Mouse (Mus musculus) left cerebral cortex, adult 2 months (tissue): ENCODE measurements at regions not wholly inside any gene's neighbourhood (a gene's known extent, or its start where the extent isn't known, plus 50 kb on each side); places are given as distances from the start of the nearest gene placed in this dataset.

ENCODE experiments used
- DNase-seq, 2 experiments: peaks; one replicate each; pipeline ENCODE4 v3.0.0; 2021 to 2022; ENCODE audit warnings: low spot score in 2 of 2, mixed read lengths in 1 of 2; ENCODE audit errors: extremely low spot score in 1 of 2
- H3K27ac ChIP-seq: fragments of 200-600 bp; 2 replicates; pipeline ENCODE4 v1.8.1; 2022
- H3K4me3 ChIP-seq: fragments of 200-600 bp; 2 replicates; pipeline ENCODE4 v1.8.1; 2022
- CTCF ChIP-seq: fragments of 200-600 bp; IDR thresholded peaks from 2 replicates; pipeline ENCODE4 v1.8.1; 2022; ENCODE audit warnings: antibody characterized with exemption, mild to moderate bottlenecking, moderate library complexity
- intact Hi-C: fragments of 180-260 bp; cut with DNase I; formaldehyde crosslinking; loops from one replicate; pipeline ENCODE4 v1.15.1; 2025

DNA sequence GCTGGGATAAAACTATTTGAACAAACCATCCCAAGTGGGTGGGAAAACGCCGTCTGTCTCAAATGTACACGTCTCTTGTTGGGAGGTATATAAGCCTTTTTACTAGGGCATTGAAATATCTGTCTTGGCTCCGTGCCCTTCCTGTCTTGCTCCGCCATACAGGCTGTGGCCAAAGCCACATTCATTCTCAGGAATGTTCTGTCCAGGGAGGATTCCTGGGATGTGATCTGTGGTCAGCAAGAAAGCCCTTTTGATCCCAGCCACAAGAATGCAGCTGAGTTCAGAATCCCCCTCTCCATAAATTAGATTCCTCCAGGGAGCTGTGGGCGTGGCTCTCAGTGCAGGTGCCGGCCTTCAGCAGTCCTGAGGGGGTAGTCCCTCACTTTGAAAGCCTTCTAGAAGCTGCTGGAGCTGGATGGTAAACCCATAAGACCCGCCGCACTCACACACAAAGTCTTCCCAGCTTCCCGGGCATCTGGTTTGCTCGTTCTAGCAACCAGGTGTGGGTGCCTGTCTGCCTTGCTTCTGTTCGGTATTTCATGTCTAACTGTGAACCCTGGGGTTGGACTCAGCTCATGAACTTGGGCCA lies 125.6 kb upstream of the Cdkn3 start:
- intact Hi-C loops: no loop called here
- Histone ChIP-seq H3K27ac (no peak overlapping the region), H3K4me3 (no peak overlapping the region)
- no peak for DNase-seq
- no peak for TF ChIP-seq CTCF

- Histone ChIP-seq H3K27ac (no peak overlapping the region), H3K4me3 (no peak overlapping the region)
- DNase-seq: no peak
- intact Hi-C loops: no loop called here
- TF ChIP-seq CTCF: no peak
Observed at GRCm38 (mm10) chr14:46634251-46634650, 126.1 kb upstream of the Cdkn3 start.

DNA sequence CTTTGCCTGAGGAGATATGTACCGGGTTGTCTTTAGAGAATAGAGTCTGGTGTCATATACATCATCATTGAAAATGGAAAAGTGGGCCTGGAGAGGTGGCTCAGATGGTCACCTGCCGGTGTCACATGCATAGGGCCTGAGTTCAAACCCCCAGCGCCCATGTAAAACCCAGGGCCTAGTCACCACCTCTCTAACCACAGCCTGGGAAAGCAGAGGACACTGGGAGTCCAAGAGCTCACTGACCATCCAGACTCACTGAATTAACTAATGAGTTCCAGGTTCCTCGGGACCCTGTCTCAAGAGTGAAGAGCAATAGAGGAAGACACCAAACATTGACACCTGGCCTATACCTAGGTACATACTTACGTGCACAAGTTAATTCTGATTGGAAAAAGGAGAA lies 132.7 kb upstream of the Cdkn3 start:
- Histone ChIP-seq H3K27ac (no peak overlapping the region), H3K4me3 (no peak overlapping the region)
- no peak for TF ChIP-seq CTCF
- intact Hi-C loops: no loop called here
- DNase-seq: no peak

GRCm38 (mm10) chr14:46625760-46626159 lies 134.6 kb upstream of the Cdkn3 start:
- intact Hi-C loops: no loop called here
- no peak for DNase-seq
- TF ChIP-seq CTCF: no peak
- no peak overlapping the region for H3K4me3 ChIP-seq
- no peak overlapping the region for H3K27ac ChIP-seq

DNA sequence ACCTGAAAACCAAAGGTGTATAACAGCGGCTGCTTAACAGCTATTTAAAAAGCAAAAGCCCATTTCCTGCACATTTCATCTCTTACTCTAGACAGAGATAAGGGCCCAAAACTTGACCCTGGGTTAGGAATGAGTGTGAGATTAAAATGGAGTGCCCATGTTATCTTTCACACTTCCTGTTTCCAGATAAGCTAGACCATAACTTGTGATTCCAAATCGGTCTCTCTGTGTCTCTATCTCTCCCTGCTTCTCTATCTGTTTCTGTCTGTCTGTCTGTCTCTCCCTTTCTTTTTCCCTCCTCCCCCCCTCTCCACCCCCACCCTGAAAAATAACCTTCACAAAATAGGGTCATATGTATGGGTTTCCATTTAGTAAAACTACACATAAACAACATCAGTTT lies 136.7 kb upstream of the Cdkn3 start:
- TF ChIP-seq CTCF: no peak
- Histone ChIP-seq H3K4me3 (no peak overlapping the region), H3K27ac (no peak overlapping the region)
- no peak for DNase-seq
- intact Hi-C loops: no loop called here

GRCm38 (mm10) chr14:46616030-46616429 lies 144.3 kb upstream of the Cdkn3 start:
- no peak overlapping the region for H3K4me3 ChIP-seq
- no peak for DNase-seq
- TF ChIP-seq CTCF: no peak
- intact Hi-C loops: no loop called here
- no peak overlapping the region for H3K27ac ChIP-seq

DNA sequence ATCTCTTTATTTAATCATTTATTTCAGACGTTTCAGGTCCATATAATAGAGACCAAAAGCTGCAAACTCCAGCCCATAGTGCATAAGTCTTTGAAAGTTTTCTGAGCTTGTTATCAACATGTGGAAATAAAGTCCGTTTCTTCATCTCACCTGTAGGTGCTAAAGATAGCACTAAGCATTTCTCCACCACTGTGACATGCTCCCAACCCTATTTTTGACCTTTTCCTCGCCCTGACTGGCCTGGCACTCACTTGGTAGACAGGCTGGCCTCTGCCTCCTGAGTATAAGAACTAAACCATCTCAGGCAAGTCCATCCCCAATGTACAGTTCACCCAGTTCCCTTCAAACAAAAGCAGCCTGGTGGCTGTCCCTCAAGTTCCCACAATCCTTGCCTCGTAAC lies 145.4 kb upstream of the Cdkn3 start:
- TF ChIP-seq CTCF: no peak
- Histone ChIP-seq H3K4me3 (no peak overlapping the region), H3K27ac (no peak overlapping the region)
- intact Hi-C loops: no loop called here
- no peak for DNase-seq

GRCm38 (mm10) chr14:46613748-46614147 lies 146.6 kb upstream of the Cdkn3 start:
- intact Hi-C loops: no loop called here
- TF ChIP-seq CTCF: no peak
- no peak for DNase-seq
- Histone ChIP-seq H3K27ac (no peak overlapping the region), H3K4me3 (no peak overlapping the region)

- intact Hi-C loops: no loop called here
- no peak overlapping the region for H3K4me3 ChIP-seq
Observed at GRCm38 (mm10) chr14:46613211-46613610, 147.1 kb upstream of the Cdkn3 start.

GRCm38 (mm10) chr14:46612584-46612983 lies 147.8 kb upstream of the Cdkn3 start:
- intact Hi-C loops: no loop called here
- Histone ChIP-seq H3K27ac (no peak overlapping the region), H3K4me3 (no peak overlapping the region)
- no peak for TF ChIP-seq CTCF
- no peak for DNase-seq

More at GRCm38 (mm10) chr14:46613211-46613610, 147.1 kb upstream of the Cdkn3 start:
- DNase-seq: no peak
- no peak for TF ChIP-seq CTCF
- H3K27ac ChIP-seq: no peak overlapping the region

DNA sequence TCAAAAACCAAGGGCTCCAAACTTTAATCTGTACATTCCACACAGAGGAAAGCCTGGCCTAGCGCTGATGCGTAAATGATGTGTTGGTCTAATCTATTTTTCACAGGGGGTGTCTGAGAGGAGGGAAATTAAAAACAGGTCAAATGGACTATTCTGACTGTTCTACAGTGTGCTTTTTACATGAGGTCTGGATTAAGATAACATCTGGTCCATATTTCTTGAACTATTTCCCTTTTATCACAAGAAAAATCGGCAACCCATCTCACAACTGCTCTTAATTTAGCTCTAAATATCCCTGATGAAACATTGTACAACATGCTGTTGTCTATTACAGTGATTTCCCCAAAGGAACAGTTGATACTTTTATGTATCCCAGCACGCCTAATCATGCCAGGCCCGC lies 149.4 kb upstream of the Cdkn3 start:
- DNase-seq: no peak
- TF ChIP-seq CTCF: no peak
- H3K4me3 ChIP-seq: no peak overlapping the region
- H3K27ac ChIP-seq: no peak overlapping the region
- intact Hi-C loops: no loop called here

GRCm38 (mm10) chr14:46610226-46610855 lies 150.0 kb upstream of the Cdkn3 start:
- Histone ChIP-seq H3K27ac (no peak overlapping the region), H3K4me3 (no peak overlapping the region)
- intact Hi-C loops: no loop called here
- DNase-seq: no peak
- no peak for TF ChIP-seq CTCF

- no peak for TF ChIP-seq CTCF
- H3K27ac ChIP-seq: no peak overlapping the region
- intact Hi-C loops: no loop called here
- no peak for DNase-seq
- H3K4me3 ChIP-seq: no peak overlapping the region
Observed at GRCm38 (mm10) chr14:46606694-46607093, 153.6 kb upstream of the Cdkn3 start.
